Mouse (Mus musculus): Measurements from ENCODE around the gene C2cd5. TPM values are rescaled to one million over a fixed set of nuclear protein-coding genes. Genes with fewer than 3 reads are reported as not detected.

C2cd5 gene
- polyA plus RNA-seq, 1 experiment from 2014 or later = 35.3 TPM

GRCm38 (mm10) chr6:143136688-143137087 lies 36.7 kb upstream of the C2cd5 start:
- peaks cover 3% of the 10 kb centered on the region; the same call in 1 of the 2 replicates for H3K4me1 ChIP-seq (replicated peaks)
- DNase-seq (ENCODE audit: low spot score) = no peak
- no peak overlapping the region for H3K27ac ChIP-seq
- H3K27me3 ChIP-seq (ENCODE audit: insufficient read depth, poor library complexity, severe bottlenecking) = no peaks in the 10 kb centered on the region
- no peaks in the 10 kb centered on the region for H3K36me3 ChIP-seq
- H3K9me3 ChIP-seq = no peaks in the 10 kb centered on the region
- no peak overlapping the region for H3K4me3 ChIP-seq
- 92% methylated on average over 7 of the region's 7 CpGs for WGBS

- Histone ChIP-seq H3K4me1 (replicated peaks) (peaks cover 3% of the 10 kb centered on the region; the same call in 1 of the 2 replicates), H3K4me3 (no peak overlapping the region), H3K27me3 (ENCODE audit: insufficient read depth, poor library complexity, severe bottlenecking) (no peaks in the 10 kb centered on the region), H3K36me3 (no peaks in the 10 kb centered on the region), H3K27ac (no peak overlapping the region), H3K9me3 (peaks cover 3% of the 10 kb centered on the region; the same call in 1 of the 2 replicates)
- DNase-seq (ENCODE audit: low spot score) = no peak
- 87% methylated on average over 13 of the region's 13 CpGs for WGBS
Measured at GRCm38 (mm10) chr6:143135097-143135496, 35.2 kb upstream of the C2cd5 start.

- Histone ChIP-seq H3K27me3 (ENCODE audit: insufficient read depth, poor library complexity, severe bottlenecking) (no peaks in the 10 kb centered on the region), H3K9me3 (peaks cover 3% of the 10 kb centered on the region; the same call in 1 of the 2 replicates), H3K4me3 (no peak overlapping the region), H3K4me1 (replicated peaks) (peaks cover 3% of the 10 kb centered on the region; the same call in 1 of the 2 replicates), H3K27ac (no peak overlapping the region), H3K36me3 (no peaks in the 10 kb centered on the region)
- no peak for DNase-seq (ENCODE audit: low spot score)
- 89% methylated on average over 2 of the region's 2 CpGs for WGBS
Measured at GRCm38 (mm10) chr6:143133150-143133549, 33.2 kb upstream of the C2cd5 start.

- 80% methylated on average over 6 of the region's 6 CpGs for WGBS
- no peak overlapping the region for H3K4me3 ChIP-seq
- H3K27ac ChIP-seq = no peak overlapping the region
- H3K27me3 ChIP-seq (ENCODE audit: insufficient read depth, poor library complexity, severe bottlenecking) = no peaks in the 10 kb centered on the region
- H3K36me3 ChIP-seq = no peaks in the 10 kb centered on the region
- H3K9me3 ChIP-seq = peaks cover 3% of the 10 kb centered on the region; the same call in 1 of the 2 replicates
- no peak for DNase-seq (ENCODE audit: low spot score)
- H3K4me1 ChIP-seq (replicated peaks) = peaks cover 3% of the 10 kb centered on the region; the same call in 1 of the 2 replicates
Measured at GRCm38 (mm10) chr6:143131895-143132652, 32.1 kb upstream of the C2cd5 start.

GRCm38 (mm10) chr6:143130411-143130810 lies 30.5 kb upstream of the C2cd5 start:
- no peak for DNase-seq (ENCODE audit: low spot score)
- Histone ChIP-seq H3K4me1 (replicated peaks) (peaks cover 3% of the 10 kb centered on the region; the same call in 1 of the 2 replicates), H3K27me3 (ENCODE audit: insufficient read depth, poor library complexity, severe bottlenecking) (no peaks in the 10 kb centered on the region), H3K9me3 (peaks cover 3% of the 10 kb centered on the region; the same call in 1 of the 2 replicates), H3K27ac (no peak overlapping the region), H3K36me3 (no peaks in the 10 kb centered on the region), H3K4me3 (no peak overlapping the region)
- 86% methylated on average over 4 of the region's 4 CpGs for WGBS

GRCm38 (mm10) chr6:143129952-143130351 lies 30.0 kb upstream of the C2cd5 start:
- Histone ChIP-seq H3K4me3 (no peak overlapping the region), H3K27me3 (ENCODE audit: insufficient read depth, poor library complexity, severe bottlenecking) (no peaks in the 10 kb centered on the region), H3K4me1 (replicated peaks) (no peaks in the 10 kb centered on the region), H3K36me3 (no peaks in the 10 kb centered on the region), H3K27ac (no peak overlapping the region), H3K9me3 (peaks cover 3% of the 10 kb centered on the region; the same call in 1 of the 2 replicates)
- no peak for DNase-seq (ENCODE audit: low spot score)
- 82% methylated on average over 3 of the region's 3 CpGs for WGBS

- Histone ChIP-seq H3K27ac (no peak overlapping the region), H3K9me3 (peaks cover 3% of the 10 kb centered on the region; the same call in 1 of the 2 replicates), H3K27me3 (ENCODE audit: insufficient read depth, poor library complexity, severe bottlenecking) (no peaks in the 10 kb centered on the region), H3K36me3 (no peaks in the 10 kb centered on the region), H3K4me1 (replicated peaks) (no peaks in the 10 kb centered on the region), H3K4me3 (no peak overlapping the region)
- no peak for DNase-seq (ENCODE audit: low spot score)
- WGBS = 89% methylated on average over 7 of the region's 7 CpGs
Measured at GRCm38 (mm10) chr6:143129466-143129865, 29.5 kb upstream of the C2cd5 start.

GRCm38 (mm10) chr6:143125721-143126120 lies 25.8 kb upstream of the C2cd5 start:
- no peaks in the 10 kb centered on the region for H3K4me1 ChIP-seq (replicated peaks)

GRCm38 (mm10) chr6:143119325-143119724 lies 19.4 kb upstream of the C2cd5 start:
- H3K4me3 ChIP-seq = no peak overlapping the region
- H3K27ac ChIP-seq = no peak overlapping the region
- WGBS = 90% methylated on average over 6 of the region's 6 CpGs
- H3K36me3 ChIP-seq = no peaks in the 10 kb centered on the region
- peaks cover 6% of the 10 kb centered on the region; the same call in 1 of the 2 replicates for H3K9me3 ChIP-seq
- DNase-seq (ENCODE audit: low spot score) = no peak
- H3K4me1 ChIP-seq (replicated peaks) = peaks cover 10% of the 10 kb centered on the region
- H3K27me3 ChIP-seq (ENCODE audit: insufficient read depth, poor library complexity, severe bottlenecking) = no peaks in the 10 kb centered on the region

More at GRCm38 (mm10) chr6:143125721-143126120, 25.8 kb upstream of the C2cd5 start:
- Histone ChIP-seq H3K9me3 (peaks cover 4% of the 10 kb centered on the region; the same call in 1 of the 2 replicates), H3K27ac (no peak overlapping the region), H3K27me3 (ENCODE audit: insufficient read depth, poor library complexity, severe bottlenecking) (no peaks in the 10 kb centered on the region), H3K4me3 (no peak overlapping the region), H3K36me3 (no peaks in the 10 kb centered on the region)
- no peak for DNase-seq (ENCODE audit: low spot score)

- no peak overlapping the region for H3K4me3 ChIP-seq
- H3K4me1 ChIP-seq (replicated peaks) = peaks cover 10% of the 10 kb centered on the region
- H3K27me3 ChIP-seq (ENCODE audit: insufficient read depth, poor library complexity, severe bottlenecking) = no peaks in the 10 kb centered on the region
- 58% methylated on average over 6 of the region's 6 CpGs for WGBS
- DNase-seq (ENCODE audit: low spot score) = no peak
- H3K27ac ChIP-seq = no peak overlapping the region
- no peaks in the 10 kb centered on the region for H3K36me3 ChIP-seq
- peaks cover 6% of the 10 kb centered on the region; the same call in 1 of the 2 replicates for H3K9me3 ChIP-seq
Measured at GRCm38 (mm10) chr6:143116779-143117178, 16.8 kb upstream of the C2cd5 start.

- Histone ChIP-seq H3K36me3 (no peaks in the 10 kb centered on the region), H3K9me3 (peaks cover 2% of the 10 kb centered on the region; the same call in 1 of the 2 replicates), H3K4me3 (no peak overlapping the region), H3K27me3 (ENCODE audit: insufficient read depth, poor library complexity, severe bottlenecking) (no peaks in the 10 kb centered on the region), H3K27ac (no peak overlapping the region), H3K4me1 (replicated peaks) (peaks cover 10% of the 10 kb centered on the region)
- DNase-seq (ENCODE audit: low spot score) = no peak
- 84% methylated on average over 5 of the region's 5 CpGs for WGBS
Measured at GRCm38 (mm10) chr6:143115505-143115904, 15.6 kb upstream of the C2cd5 start.

- no peaks in the 10 kb centered on the region for H3K9me3 ChIP-seq
- peaks cover 10% of the 10 kb centered on the region for H3K4me1 ChIP-seq (replicated peaks)
- no peaks in the 10 kb centered on the region for H3K27me3 ChIP-seq (ENCODE audit: insufficient read depth, poor library complexity, severe bottlenecking)
- no peak for DNase-seq (ENCODE audit: low spot score)
- no peaks in the 10 kb centered on the region for H3K36me3 ChIP-seq
- H3K4me3 ChIP-seq = no peak overlapping the region
- no peak overlapping the region for H3K27ac ChIP-seq
- 69% methylated on average over 9 of the region's 9 CpGs for WGBS
Measured at GRCm38 (mm10) chr6:143115011-143115445, 15.1 kb upstream of the C2cd5 start.

GRCm38 (mm10) chr6:143114556-143114955 lies 14.6 kb upstream of the C2cd5 start:
- WGBS = 4% methylated on average over 2 of the region's 2 CpGs

More at GRCm38 (mm10) chr6:143114556-143114955, 14.6 kb upstream of the C2cd5 start:
- Histone ChIP-seq H3K36me3 (no peaks in the 10 kb centered on the region), H3K27me3 (ENCODE audit: insufficient read depth, poor library complexity, severe bottlenecking) (no peaks in the 10 kb centered on the region), H3K27ac (no peak overlapping the region), H3K4me1 (replicated peaks) (peaks cover 10% of the 10 kb centered on the region), H3K9me3 (no peaks in the 10 kb centered on the region), H3K4me3 (no peak overlapping the region)
- no peak for DNase-seq (ENCODE audit: low spot score)

Measured in hindbrain, embryonic 10.5 days (tissue).